Mouse (Mus musculus): ENCODE data around the gene Tctex1d1. TPM values are rescaled to one million over a fixed set of nuclear protein-coding genes. Genes with fewer than 3 reads are reported as not detected.

The Tctex1d1 gene
- not detected in 2 replicates for polyA plus RNA-seq (2012; rRNA removed; ENCODE audit: low replicate concordance)

DNA sequence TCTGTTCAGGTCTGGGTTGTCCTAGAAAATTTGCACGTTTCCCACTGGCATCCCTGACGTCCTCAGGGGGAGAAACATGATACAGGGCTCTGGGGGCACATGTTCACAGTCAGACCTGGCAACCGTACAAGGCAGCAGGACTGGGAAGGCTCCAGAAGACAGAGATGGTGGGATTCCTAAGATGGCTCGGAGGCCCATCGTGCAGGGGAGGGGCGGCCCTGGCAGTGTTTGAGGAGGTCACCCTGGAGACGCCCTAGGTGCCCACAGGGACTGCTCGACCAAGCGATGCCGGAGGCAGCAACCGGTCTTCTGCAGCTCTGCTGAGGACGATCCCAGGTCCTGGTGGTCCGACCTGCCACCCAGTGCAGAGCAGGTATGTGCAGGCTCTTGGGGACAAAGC, at the start of gene Tctex1d1:
Tctex1d1 (plus strand) TSS at position 167 of the 400 bp plus-strand sequence.

DNA sequence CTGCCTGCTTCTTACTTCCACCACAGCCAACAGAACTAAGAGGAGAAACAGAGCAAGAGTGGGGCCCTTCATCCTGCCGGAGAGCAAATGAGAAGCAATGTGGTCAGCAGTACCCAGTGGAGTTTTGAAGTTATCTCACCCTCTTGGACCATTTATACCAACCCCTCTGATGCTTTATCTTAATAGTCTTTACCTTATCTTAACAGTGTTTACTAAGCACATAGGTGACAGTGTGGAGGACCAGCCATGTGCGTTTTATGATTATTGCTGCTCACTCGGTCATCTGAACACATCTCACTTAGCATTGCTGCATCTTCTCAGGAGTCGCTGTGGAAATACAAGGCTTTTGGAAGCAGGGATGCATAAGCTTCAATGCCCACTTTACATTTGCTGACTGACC, 48.2 kb downstream of the Tctex1d1 start, which contains the start of gene Insl5:
Insl5 (minus strand) TSS at position 222 of the 400 bp plus-strand sequence.

Other genes with a start within 250 kb of the Tctex1d1 start
- gene Sgip1, start 237.3 kb upstream of the Tctex1d1 start, polyA plus RNA-seq (2012; rRNA removed; ENCODE audit: low replicate concordance) = 2.2 and 2.9 TPM in 2 replicates
- gene Insl5, start 48.2 kb downstream of the Tctex1d1 start, polyA plus RNA-seq (2012; rRNA removed; ENCODE audit: low replicate concordance) = not detected in 2 replicates
- 10.5 and 12.9 TPM in 2 replicates for gene Mier1, start 135.8 kb downstream of the Tctex1d1 start, polyA plus RNA-seq (2012; rRNA removed; ENCODE audit: low replicate concordance)
- 1.4 and 2.2 TPM in 2 replicates for gene Wdr78, start 135.9 kb downstream of the Tctex1d1 start, polyA plus RNA-seq (2012; rRNA removed; ENCODE audit: low replicate concordance)
- gene Slc35d1, start 236.6 kb downstream of the Tctex1d1 start, polyA plus RNA-seq (2012; rRNA removed; ENCODE audit: low replicate concordance) = 3.3 and 5.5 TPM in 2 replicates